11 mouse cellular contexts compared by ENCODE assay signal in the genomic region with DNA sequence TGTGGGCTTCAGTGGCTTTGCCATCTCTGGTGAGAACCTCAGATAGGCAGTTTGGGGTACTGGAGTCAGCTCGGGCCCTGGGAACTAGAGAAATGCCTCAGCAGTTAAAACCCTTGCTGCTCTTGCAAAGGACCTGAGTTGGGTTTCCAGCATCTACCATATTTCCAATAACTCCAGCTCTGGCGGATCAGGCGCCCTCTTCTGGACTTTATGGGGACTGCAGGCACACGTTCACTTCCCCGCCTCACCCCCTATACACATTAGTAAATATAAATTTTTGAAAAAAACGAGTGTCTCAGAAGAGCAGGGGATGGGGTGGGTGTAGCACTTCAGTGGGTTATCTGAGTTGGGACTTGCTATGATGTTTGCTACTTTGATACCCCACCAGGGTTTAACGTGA. TPM values are rescaled to one million over a fixed set of nuclear protein-coding genes. Genes with fewer than 3 reads are reported as not detected.
DNase-seq lines count a peak whose midpoint lies in the region; ATAC-seq and TF ChIP-seq lines count a peak whose summit lies in the region.
"Had no signal": no experiment of that assay in that cellular context is flagged by ENCODE, and none has a peak within 500 bp of the region (broad histone marks: within the 10 kb centered on the region; RNA-seq: fewer than 3 reads in every experiment).

No protein-coding gene starts in this region.

- TF ChIP-seq CTCF in cerebellum, adult 2 months (IDR thresholded peaks at IDR 0.05; ENCODE audit: borderline replicate concordance, insufficient read depth, low read depth, low read length), result peak; percentile 48; the same call in 1 of the 2 replicates
- TF ChIP-seq CTCF in lung, embryonic 14.5 days (IDR thresholded peaks at IDR 0.05; ENCODE audit: low read depth), result peak; percentile 46

- H3K4me2 ChIP-seq in lung, embryonic 14.5 days, result no peak overlapping the region
- H3K4me2 ChIP-seq in hindbrain, embryonic 14.5 days (replicated peaks), result no peak overlapping the region
- H3K4me2 ChIP-seq: neural tube, embryonic 13.5 days had no signal

- ATAC-seq in lung, embryonic 14.5 days (ENCODE audit: insufficient read depth), result no peak
- ATAC-seq in erythroid progenitor cell, adult 5-6 weeks (replicated peaks; ENCODE audit: low FRiP score, poor library complexity, severe bottlenecking), result peak; percentile 59
- no peak for ATAC-seq in hindbrain, embryonic 14.5 days (ENCODE audit: low FRiP score)

- 59% methylated on average over 7 of the region's 7 CpGs for WGBS in cerebellum, adult 2 months
- 54% methylated on average over 7 of the region's 7 CpGs for WGBS in lung, embryonic 14.5 days
- 64% methylated on average over 7 of the region's 7 CpGs for WGBS in hindbrain, embryonic 14.5 days

- no peaks in the 10 kb centered on the region for H3K36me3 ChIP-seq in lung, embryonic 14.5 days (ENCODE audit: insufficient read depth)
- no peaks in the 10 kb centered on the region for H3K36me3 ChIP-seq in hindbrain, embryonic 14.5 days (replicated peaks; ENCODE audit: control insufficient read depth, insufficient read depth)
- H3K36me3 ChIP-seq: neural tube, embryonic 13.5 days had no signal

- H3K4me1 ChIP-seq in cerebellum, adult 2 months (ENCODE audit: control insufficient read depth, insufficient read depth, low read length), result peaks cover 29% of the 10 kb centered on the region
- H3K4me1 ChIP-seq in lung, embryonic 14.5 days (ENCODE audit: insufficient read depth), result no peaks in the 10 kb centered on the region
- peaks cover 15% of the 10 kb centered on the region; the same call in 1 of the 2 replicates for H3K4me1 ChIP-seq in hindbrain, embryonic 14.5 days (replicated peaks; ENCODE audit: control insufficient read depth, insufficient read depth, low read length)

- no peak for TF ChIP-seq POLR2A in cerebellum, adult 2 months (IDR thresholded peaks at IDR 0.05; ENCODE audit: borderline replicate concordance, insufficient read depth, low read length)

- no peak overlapping the region for H3K4me3 ChIP-seq in cerebellum, adult 2 months (replicated peaks; ENCODE audit: insufficient read depth, low read depth, low read length)
- H3K4me3 ChIP-seq in lung, embryonic 14.5 days (ENCODE audit: low read depth, low read length), result no peak overlapping the region
- H3K4me3 ChIP-seq in hindbrain, embryonic 14.5 days (replicated peaks; ENCODE audit: low read length), result no peak overlapping the region
- H3K4me3 ChIP-seq: neural tube, embryonic 13.5 days had no signal

- H3K9ac ChIP-seq in lung, embryonic 14.5 days, result no peak overlapping the region
- H3K9ac ChIP-seq in hindbrain, embryonic 14.5 days, result no peak overlapping the region
- H3K9ac ChIP-seq: neural tube, embryonic 13.5 days had no signal

- no peak overlapping the region for H3K27ac ChIP-seq in cerebellum, adult 2 months (ENCODE audit: insufficient read depth, low read length)
- no peak overlapping the region for H3K27ac ChIP-seq in lung, embryonic 14.5 days (ENCODE audit: low read depth)
- no peak overlapping the region for H3K27ac ChIP-seq in hindbrain, embryonic 14.5 days
- H3K27ac ChIP-seq: neural tube, embryonic 13.5 days had no signal

- H3K27me3 ChIP-seq in cerebellum, adult 2 months (ENCODE audit: control insufficient read depth, insufficient read depth, low read length), result no peaks in the 10 kb centered on the region; the same call in 1 of the 2 replicates
- peaks cover 65% of the 10 kb centered on the region for H3K27me3 ChIP-seq in lung, embryonic 14.5 days (ENCODE audit: insufficient read depth, low read length)
- H3K27me3 ChIP-seq in hindbrain, embryonic 14.5 days (ENCODE audit: control insufficient read depth, insufficient read depth, low read length), result peaks cover 77% of the 10 kb centered on the region

- H3K9me3 ChIP-seq in lung, embryonic 14.5 days (ENCODE audit: low read depth, low read length), result peaks cover 17% of the 10 kb centered on the region
- 0 out of 2 replicates have a peak, but pooled peaks cover 6% of the 10 kb centered on the region for H3K9me3 ChIP-seq in hindbrain, embryonic 14.5 days (ENCODE audit: control insufficient read depth, low read length)
- H3K9me3 ChIP-seq: neural tube, embryonic 13.5 days had no signal

- peak in 1 of 2 experiments; percentile 61 for DNase-seq in cerebellum, adult 2 months
- no peak for DNase-seq in cerebellum, adult 9-10 months
- DNase-seq in lung, embryonic 14.5 days, result no peak
- DNase-seq in lung, postnatal 25 days (ENCODE audit: low spot score), result no peak
- peak; percentile 66 for DNase-seq in testis, postnatal 10 days (ENCODE audit: low spot score)
- DNase-seq in gastrocnemius, postnatal 4 days (ENCODE audit: low spot score in 2 of 2), result no peak
- DNase-seq in hindbrain, embryonic 14.5 days (ENCODE audit: low spot score), result no peak

RNA-seq across cellular contexts. Expression of gene Gfy, which starts 6.4 kb away (rescaled TPM):
- 0.54 and 0.57 TPM in 2 replicates for polyA plus RNA-seq in cerebellum, adult 2 months (2012; rRNA removed)
- not detected in 2 replicates for polyA plus RNA-seq in lung, embryonic 14.5 days (2014; fragmentation: Nextera tagmentation; extraction: Ambion mirVana)
- total RNA-seq in erythroid progenitor cell, adult 5-6 weeks (2015; ENCODE audit: low replicate concordance), result not detected in 2 replicates
- not detected in 2 replicates for total RNA-seq in erythroid progenitor cell, adult 5-6 weeks (2017; ENCODE audit: low replicate concordance)
- under 1 TPM; 0.34 to 0.42 TPM for total RNA-seq in gastrocnemius, postnatal 4 days (2021)
- not detected in 2 replicates for polyA plus RNA-seq in hindbrain, embryonic 14.5 days (2014; fragmentation: Nextera tagmentation; extraction: Ambion mirVana)
- total RNA-seq: ES-E14 had no signal
- polyA plus RNA-seq: neural tube, embryonic 13.5 days had no signal

RNA-seq across cellular contexts. Expression of gene Pth2, which starts 7.8 kb away (rescaled TPM):
- not detected in 2 replicates for polyA plus RNA-seq in cerebellum, adult 2 months (2012; rRNA removed)
- polyA plus RNA-seq in lung, embryonic 14.5 days (2014; fragmentation: Nextera tagmentation; extraction: Ambion mirVana), result not detected in 2 replicates
- not detected in 2 replicates for total RNA-seq in erythroid progenitor cell, adult 5-6 weeks (2015; ENCODE audit: low replicate concordance)
- not detected in 2 replicates for total RNA-seq in erythroid progenitor cell, adult 5-6 weeks (2017; ENCODE audit: low replicate concordance)
- not detected for total RNA-seq in gastrocnemius, postnatal 4 days (2021)
- polyA plus RNA-seq in hindbrain, embryonic 14.5 days (2014; fragmentation: Nextera tagmentation; extraction: Ambion mirVana), result 0.83 TPM in 1 of 2 replicates, not detected in the other
- polyA plus RNA-seq: limb, embryonic 14.5 days; neural tube, embryonic 13.5 days had no signal

RNA-seq across cellular contexts. Expression of gene Slc17a7, which starts 9.2 kb away (rescaled TPM):
- 397 and 476 TPM in 2 replicates for polyA plus RNA-seq in cerebellum, adult 2 months (2012; rRNA removed)
- 0.09 and 0.97 TPM in 2 replicates for polyA plus RNA-seq in lung, embryonic 14.5 days (2014; fragmentation: Nextera tagmentation; extraction: Ambion mirVana)
- total RNA-seq in erythroid progenitor cell, adult 5-6 weeks (2015; ENCODE audit: low replicate concordance), result not detected in 2 replicates
- not detected in 2 replicates for total RNA-seq in erythroid progenitor cell, adult 5-6 weeks (2017; ENCODE audit: low replicate concordance)
- 1 to 10 TPM; 2.6 to 3.0 TPM for total RNA-seq in gastrocnemius, postnatal 4 days (2021)
- 0.47 and 0.48 TPM in 2 replicates for polyA plus RNA-seq in hindbrain, embryonic 14.5 days (2014; fragmentation: Nextera tagmentation; extraction: Ambion mirVana)

RNA-seq across cellular contexts. Expression of gene Aldh16a1, which starts 18.6 kb away (rescaled TPM):
- 17.2 and 18.0 TPM in 2 replicates for polyA plus RNA-seq in cerebellum, adult 2 months (2012; rRNA removed)
- polyA plus RNA-seq in lung, embryonic 14.5 days (2014; fragmentation: Nextera tagmentation; extraction: Ambion mirVana), result 52.1 and 52.9 TPM in 2 replicates
- 24.5 and 29.3 TPM in 2 replicates for total RNA-seq in erythroid progenitor cell, adult 5-6 weeks (2015; ENCODE audit: low replicate concordance)
- total RNA-seq in erythroid progenitor cell, adult 5-6 weeks (2017; ENCODE audit: low replicate concordance), result 12.4 and 14.1 TPM in 2 replicates
- 10 to 100 TPM; 34.8 to 51.6 TPM for total RNA-seq in gastrocnemius, postnatal 4 days (2021)
- 16.0 and 21.3 TPM in 2 replicates for polyA plus RNA-seq in hindbrain, embryonic 14.5 days (2014; fragmentation: Nextera tagmentation; extraction: Ambion mirVana)

RNA-seq across cellular contexts. Expression of gene Pih1d1, which starts 18.9 kb away (rescaled TPM):
- polyA plus RNA-seq in cerebellum, adult 2 months (2012; rRNA removed), result 52.3 and 53.1 TPM in 2 replicates
- polyA plus RNA-seq in lung, embryonic 14.5 days (2014; fragmentation: Nextera tagmentation; extraction: Ambion mirVana), result 110 and 112 TPM in 2 replicates
- 58.7 and 96.4 TPM in 2 replicates for total RNA-seq in erythroid progenitor cell, adult 5-6 weeks (2015; ENCODE audit: low replicate concordance)
- total RNA-seq in erythroid progenitor cell, adult 5-6 weeks (2017; ENCODE audit: low replicate concordance), result 6.8 and 8.7 TPM in 2 replicates
- 10 to 100 TPM; 52.1 to 59.3 TPM for total RNA-seq in gastrocnemius, postnatal 4 days (2021)
- 91.0 and 93.5 TPM in 2 replicates for polyA plus RNA-seq in hindbrain, embryonic 14.5 days (2014; fragmentation: Nextera tagmentation; extraction: Ambion mirVana)

Comparison
In these comparisons a context has a peak if more than half of its experiments do, and no peak if none do; other contexts are left out.
1. RNA of gene Slc17a7, which starts 9.2 kb away (polyA plus RNA-seq): 397 to 476 TPM in cerebellum, adult 2 months; 0.47 to 0.48 TPM in hindbrain, embryonic 14.5 days and 0.09 to 0.97 TPM in lung, embryonic 14.5 days; every median in the first group is over 100 times any median in the second.